Mouse (Mus musculus): ENCODE data around the gene F2rl3.

DNA sequence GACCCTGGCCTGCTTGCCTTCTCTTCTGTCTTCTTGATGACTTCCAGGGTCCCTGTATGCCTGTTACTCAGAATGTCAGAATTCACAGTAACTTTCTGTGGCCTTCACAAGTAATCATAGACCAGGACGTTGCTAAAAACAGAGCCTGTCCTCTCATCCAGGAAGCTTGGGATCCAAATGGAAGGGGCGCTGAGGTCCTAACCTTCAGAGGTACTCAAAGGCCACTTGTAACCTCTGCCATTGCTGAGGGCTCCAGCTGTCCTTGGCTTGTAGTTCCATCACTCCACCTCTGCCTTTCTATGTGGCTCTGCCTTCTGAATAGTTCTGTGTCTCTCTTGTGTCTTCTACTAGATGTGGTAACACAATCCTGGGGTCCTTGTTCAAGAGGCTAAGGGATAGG is 7.9 kb upstream of the F2rl3 start:
- TF ChIP-seq GATA1 (IDR thresholded peaks at IDR 0.05; ENCODE audit: borderline replicate concordance, low read length) = no peak
- no peak for TF ChIP-seq FLI1 (IDR thresholded peaks at IDR 0.05; ENCODE audit: low read length)

Measured in megakaryocyte, embryonic 14.5 days (primary cell).